Mouse (Mus musculus): ENCODE results near the gene Hectd4. TPM values are rescaled to one million over a fixed set of nuclear protein-coding genes. Genes with fewer than 3 reads are reported as not detected.
A peak's percentile ranks its signal among the peaks of the same experiment; 100 is the strongest.

Hectd4 gene
- polyA plus RNA-seq, 1 experiment from 2014 or later: 5.2 TPM

GRCm38 (mm10) chr5:121393402-121393801 lies 173.4 kb downstream of the Hectd4 start:
- WGBS: 81% methylated on average over 3 of the region's 3 CpGs
- Histone ChIP-seq H3K27ac (no peak overlapping the region), H3K4me3 (replicated peaks) (no peak overlapping the region)

GRCm38 (mm10) chr5:121395621-121396020 lies 175.6 kb downstream of the Hectd4 start:
- ATAC-seq (replicated peaks; ENCODE audit: low FRiP score): no peak
- H3K4me1 ChIP-seq: peaks cover 22% of the 10 kb centered on the region
- 81% methylated on average over 5 of the region's 5 CpGs for WGBS
- H3K4me3 ChIP-seq (replicated peaks): no peak overlapping the region
- no peak overlapping the region for H3K9ac ChIP-seq
- H3K9me3 ChIP-seq (replicated peaks): no peaks in the 10 kb centered on the region
- 0 out of 2 replicates have a peak, but pooled peaks cover under 1% of the 10 kb centered on the region for H3K36me3 ChIP-seq
- H3K27me3 ChIP-seq: no peaks in the 10 kb centered on the region
- H3K4me2 ChIP-seq: no peak overlapping the region
- no peak overlapping the region for H3K27ac ChIP-seq

More at GRCm38 (mm10) chr5:121393402-121393801, 173.4 kb downstream of the Hectd4 start:
- Histone ChIP-seq H3K4me1 (peaks cover 4% of the 10 kb centered on the region; the same call in 1 of the 2 replicates), H3K36me3 (no peaks in the 10 kb centered on the region), H3K27me3 (no peaks in the 10 kb centered on the region), H3K9ac (no peak overlapping the region), H3K9me3 (replicated peaks) (no peaks in the 10 kb centered on the region), H3K4me2 (no peak overlapping the region)
- ATAC-seq (replicated peaks; ENCODE audit: low FRiP score): no peak

GRCm38 (mm10) chr5:121397187-121398145 lies 177.4 kb downstream of the Hectd4 start, which contains the start of gene Naa25:
TSS of gene Naa25 (plus strand) at chr5:121397936.
- ATAC-seq (replicated peaks; ENCODE audit: low FRiP score): peak; percentile 97
- H3K4me2 ChIP-seq: peak within 1 kb of the TSS; percentile 85
- H3K27ac ChIP-seq: peak within 1 kb of the TSS; percentile 93
- WGBS: 10% methylated on average over 53 of the region's 53 CpGs
- H3K9me3 ChIP-seq (replicated peaks): no peaks in the 10 kb centered on the region
- H3K4me3 ChIP-seq (replicated peaks): peak within 1 kb of the TSS; percentile 99
- H3K36me3 ChIP-seq: peaks cover 16% of the 10 kb centered on the region; the same call in 1 of the 2 replicates
- peaks cover 27% of the 10 kb centered on the region for H3K4me1 ChIP-seq
- no peaks in the 10 kb centered on the region for H3K27me3 ChIP-seq
- peak within 1 kb of the TSS; percentile 90 for H3K9ac ChIP-seq

GRCm38 (mm10) chr5:121398146-121398964 lies 178.3 kb downstream of the Hectd4 start:
- peak overlapping the region; percentile 93 for H3K27ac ChIP-seq
- H3K9ac ChIP-seq: peak overlapping the region; percentile 90
- H3K27me3 ChIP-seq: no peaks in the 10 kb centered on the region
- no peaks in the 10 kb centered on the region for H3K9me3 ChIP-seq (replicated peaks)
- peak; percentile 79 for ATAC-seq (replicated peaks; ENCODE audit: low FRiP score)
- peak overlapping the region; percentile 85 for H3K4me2 ChIP-seq
- peaks cover 19% of the 10 kb centered on the region; the same call in 1 of the 2 replicates for H3K36me3 ChIP-seq
- WGBS: under 1% methylated on average over 67 of the region's 67 CpGs
- H3K4me3 ChIP-seq (replicated peaks): peak overlapping the region; percentile 99
- peaks cover 27% of the 10 kb centered on the region for H3K4me1 ChIP-seq

GRCm38 (mm10) chr5:121398965-121399462 lies 179.0 kb downstream of the Hectd4 start:
- Histone ChIP-seq H3K27me3 (no peaks in the 10 kb centered on the region), H3K27ac (no peak overlapping the region), H3K4me1 (peaks cover 27% of the 10 kb centered on the region), H3K36me3 (peaks cover 24% of the 10 kb centered on the region), H3K9ac (peak overlapping the region; percentile 90), H3K4me3 (replicated peaks) (peak overlapping the region; percentile 99), H3K9me3 (replicated peaks) (no peaks in the 10 kb centered on the region), H3K4me2 (peak overlapping the region; percentile 85)
- ATAC-seq (replicated peaks; ENCODE audit: low FRiP score): no peak
- WGBS: 53% methylated on average over 9 of the region's 9 CpGs

- peaks cover 27% of the 10 kb centered on the region for H3K4me1 ChIP-seq
- peak overlapping the region; percentile 99 for H3K4me3 ChIP-seq (replicated peaks)
- no peaks in the 10 kb centered on the region for H3K27me3 ChIP-seq
- 89% methylated on average over 5 of the region's 5 CpGs for whole genome bisulfite sequencing
- ATAC-seq (replicated peaks; ENCODE audit: low FRiP score): no peak
- H3K9me3 ChIP-seq (replicated peaks): no peaks in the 10 kb centered on the region
- peak overlapping the region; percentile 85 for H3K4me2 ChIP-seq
- H3K36me3 ChIP-seq: peaks cover 25% of the 10 kb centered on the region
- H3K27ac ChIP-seq: no peak overlapping the region
- H3K9ac ChIP-seq: no peak overlapping the region; the same call in 1 of the 2 replicates
These were observed 179.5 kb downstream of the Hectd4 start for GRCm38 (mm10) chr5:121399540-121399939.

- Histone ChIP-seq H3K4me3 (replicated peaks) (no peak overlapping the region), H3K9me3 (replicated peaks) (no peaks in the 10 kb centered on the region), H3K27me3 (no peaks in the 10 kb centered on the region), H3K27ac (no peak overlapping the region), H3K4me1 (peaks cover 27% of the 10 kb centered on the region), H3K4me2 (no peak overlapping the region), H3K9ac (no peak overlapping the region), H3K36me3 (peaks cover 25% of the 10 kb centered on the region)
- 48% methylated on average over 5 of the region's 5 CpGs for WGBS
- ATAC-seq (replicated peaks; ENCODE audit: low FRiP score): no peak
These were observed 180.0 kb downstream of the Hectd4 start for GRCm38 (mm10) chr5:121400064-121400463.

- no peak overlapping the region for H3K4me3 ChIP-seq (replicated peaks)
- H3K27ac ChIP-seq: no peak overlapping the region
- WGBS: 82% methylated on average over 5 of the region's 5 CpGs
- no peak overlapping the region for H3K4me2 ChIP-seq
- peaks cover 27% of the 10 kb centered on the region for H3K4me1 ChIP-seq
- peaks cover 30% of the 10 kb centered on the region for H3K36me3 ChIP-seq
- ATAC-seq (replicated peaks; ENCODE audit: low FRiP score): no peak
- H3K9ac ChIP-seq: no peak overlapping the region
- H3K27me3 ChIP-seq: no peaks in the 10 kb centered on the region
- no peaks in the 10 kb centered on the region for H3K9me3 ChIP-seq (replicated peaks)
These were observed 180.8 kb downstream of the Hectd4 start for GRCm38 (mm10) chr5:121400849-121401248.

GRCm38 (mm10) chr5:121407856-121408255 lies 187.8 kb downstream of the Hectd4 start:
- Histone ChIP-seq H3K4me1 (no peaks in the 10 kb centered on the region), H3K27me3 (no peaks in the 10 kb centered on the region), H3K27ac (no peak overlapping the region), H3K9ac (no peak overlapping the region), H3K4me2 (no peak overlapping the region), H3K36me3 (peaks cover 79% of the 10 kb centered on the region), H3K4me3 (replicated peaks) (no peak overlapping the region), H3K9me3 (replicated peaks) (no peaks in the 10 kb centered on the region)
- ATAC-seq (replicated peaks; ENCODE audit: low FRiP score): no peak
- WGBS: 87% methylated on average over 8 of the region's 8 CpGs

GRCm38 (mm10) chr5:121410975-121411374 lies 191.0 kb downstream of the Hectd4 start:
- no peak overlapping the region for H3K9ac ChIP-seq
- no peaks in the 10 kb centered on the region for H3K4me1 ChIP-seq
- no peaks in the 10 kb centered on the region for H3K27me3 ChIP-seq
- H3K36me3 ChIP-seq: peaks cover 96% of the 10 kb centered on the region
- H3K4me2 ChIP-seq: no peak overlapping the region
- no peak overlapping the region for H3K4me3 ChIP-seq (replicated peaks)
- no peaks in the 10 kb centered on the region for H3K9me3 ChIP-seq (replicated peaks)
- 87% methylated on average over 4 of the region's 4 CpGs for WGBS
- ATAC-seq (replicated peaks; ENCODE audit: low FRiP score): no peak
- no peak overlapping the region for H3K27ac ChIP-seq

All from kidney, embryonic 15.5 days (tissue).